Mouse (Mus musculus) spleen, adult 2 months (tissue): Measurements from ENCODE around the gene Ier5l.

ENCODE experiments used
- CTCF ChIP-seq: fragments of 200-500 bp; IDR thresholded peaks from 2 replicates; pipeline ENCODE4 v1.5.1; 2011; ENCODE audit warnings: mild to moderate bottlenecking, inconsistent platforms; ENCODE audit not compliant: insufficient read depth, insufficient read length, insufficient replicate concordance; ENCODE audit errors: extremely low read depth
- POLR2A ChIP-seq: fragments of 200-500 bp; IDR thresholded peaks from 2 replicates; pipeline ENCODE4 v1.6.1; 2011; ENCODE audit warnings: low read depth, low read length, inconsistent platforms

DNA sequence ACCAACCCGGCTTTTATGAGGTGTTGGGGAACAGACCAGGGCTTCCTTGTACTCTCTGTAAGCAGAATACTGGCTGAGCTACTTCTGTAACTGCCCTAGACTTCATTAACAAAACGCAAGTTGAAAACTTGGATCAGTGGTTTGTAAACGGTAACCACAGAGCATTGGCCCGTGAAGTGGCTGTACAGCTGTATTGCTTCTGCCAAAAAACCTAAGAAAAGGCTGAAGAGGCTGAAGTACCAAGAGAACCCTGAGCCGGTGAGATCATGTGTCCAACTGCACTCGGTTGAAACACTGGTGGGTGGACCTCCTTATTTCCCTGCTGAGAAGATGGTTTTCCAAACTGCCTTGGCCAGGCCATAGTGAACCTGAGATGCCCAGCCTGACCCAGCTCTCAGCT lies 15.7 kb downstream of the Ier5l start:
- no peak for TF ChIP-seq CTCF
- no peak for TF ChIP-seq POLR2A
